Mouse (Mus musculus) stomach, embryonic 16.5 days (tissue): ENCODE measurements around the gene Clic4. TPM values are rescaled to one million over a fixed set of nuclear protein-coding genes. Genes with fewer than 3 reads are reported as not detected.

Experiments used
- ATAC-seq: fragments of 200-750 bp; cut with Nextera tagmentation; 2 replicates; pipeline ENCODE4 v1.8.0; 2017; ENCODE audit warnings: moderate number of reproducible peaks, moderate TSS enrichment; ENCODE audit not compliant: insufficient read depth, low FRiP score
- H3K27ac ChIP-seq: fragments of 300-500 bp; sonication (generic); 2 replicates; pipeline ENCODE4 v1.5.1; 2014; ENCODE audit warnings: low read length
- H3K27me3 ChIP-seq: fragments of 300-500 bp; sonication (generic); 2 replicates; pipeline ENCODE4 v1.6.1; 2014; ENCODE audit warnings: low read length, control low read depth, mixed read lengths; ENCODE audit not compliant: control insufficient read depth, insufficient read depth
- H3K36me3 ChIP-seq: fragments of 300-500 bp; sonication (generic); 2 replicates; pipeline ENCODE4 v1.6.1; 2014; ENCODE audit warnings: low read length; ENCODE audit not compliant: control insufficient read depth, insufficient read depth
- H3K4me1 ChIP-seq: fragments of 300-500 bp; sonication (generic); 2 replicates; pipeline ENCODE4 v1.6.1; 2014; ENCODE audit warnings: low read length, control low read depth, mixed read lengths; ENCODE audit not compliant: control insufficient read depth, insufficient read depth
- H3K4me2 ChIP-seq: fragments of 300-500 bp; sonication (generic); 2 replicates; pipeline ENCODE4 v1.6.1; 2014; ENCODE audit warnings: low read depth, low read length, mixed read lengths
- H3K4me3 ChIP-seq: fragments of 300-500 bp; sonication (generic); replicated peaks from 2 replicates; pipeline ENCODE4 v1.5.1; 2014; ENCODE audit warnings: mild to moderate bottlenecking, low read length
- H3K9ac ChIP-seq: fragments of 300-500 bp; sonication (generic); 2 replicates; pipeline ENCODE4 v1.6.1; 2014; ENCODE audit warnings: low read length
- H3K9me3 ChIP-seq: fragments of 300-500 bp; sonication (generic); replicated peaks from 2 replicates; pipeline ENCODE4 v1.6.1; 2016; ENCODE audit warnings: low read length, control low read depth; ENCODE audit not compliant: control insufficient read depth
- WGBS: fragments of 180-500 bp; shearing (Covaris S2); extraction: QIAGEN DNeasy Blood & Tissue Kit; methylation state at CpG from one replicate; pipeline ENCODE4 v1.1.7; 2014; 5-methylcytosine and 5-hydroxymethylcytosine counted together
- polyA plus RNA-seq: library from polyadenylated mRNA; unstranded; fragments of >200 nt; fragmentation: Nextera tagmentation; extraction: Ambion mirVana; gene quantifications from 2 replicates; pipeline ENCODE4 v1.2.1, GENCODE M21; 2015

Gene Clic4
- polyA plus RNA-seq, 1 experiment from 2014 or later = 141 TPM

DNA sequence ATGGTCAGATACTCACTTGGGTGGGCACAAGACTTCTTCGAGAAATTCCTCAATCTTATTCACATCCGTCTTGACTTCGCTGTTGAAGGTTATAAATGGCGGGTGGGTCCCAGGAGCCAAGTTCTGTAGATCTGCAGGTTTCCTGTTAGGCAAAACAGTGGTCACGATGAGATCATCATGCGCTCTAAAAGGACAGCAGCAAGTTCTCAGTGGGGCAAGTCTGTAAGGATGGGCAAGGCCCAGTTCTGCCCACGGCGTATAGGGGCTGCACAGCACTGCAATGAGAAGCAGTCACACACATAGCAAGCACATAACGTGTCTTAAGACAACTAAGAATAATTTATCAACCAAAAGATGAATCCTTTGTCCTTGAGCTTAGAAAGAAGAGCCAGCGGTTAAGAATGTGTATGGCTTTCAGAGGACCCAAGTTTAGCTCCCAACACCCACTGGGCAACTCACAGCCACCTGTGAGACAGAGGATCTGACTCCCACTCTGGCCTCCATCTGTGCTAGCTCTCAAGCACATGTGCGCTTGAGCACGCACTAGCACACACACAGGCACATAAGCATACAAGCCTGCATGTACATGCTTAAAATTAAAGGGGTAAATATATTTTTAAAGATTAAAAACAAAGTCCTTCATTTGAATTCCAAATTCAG lies 46.5 kb downstream of the Clic4 start:
- Histone ChIP-seq H3K27me3 (no peaks in the 10 kb centered on the region), H3K9ac (no peak overlapping the region), H3K9me3 (no peaks in the 10 kb centered on the region), H3K36me3 (peaks cover 3% of the 10 kb centered on the region; the same call in 1 of the 2 replicates), H3K4me1 (no peaks in the 10 kb centered on the region), H3K27ac (no peak overlapping the region), H3K4me2 (no peak overlapping the region), H3K4me3 (no peak overlapping the region)
- ATAC-seq = no peak
- 89% methylated on average over 12 of the region's 12 CpGs for WGBS

DNA sequence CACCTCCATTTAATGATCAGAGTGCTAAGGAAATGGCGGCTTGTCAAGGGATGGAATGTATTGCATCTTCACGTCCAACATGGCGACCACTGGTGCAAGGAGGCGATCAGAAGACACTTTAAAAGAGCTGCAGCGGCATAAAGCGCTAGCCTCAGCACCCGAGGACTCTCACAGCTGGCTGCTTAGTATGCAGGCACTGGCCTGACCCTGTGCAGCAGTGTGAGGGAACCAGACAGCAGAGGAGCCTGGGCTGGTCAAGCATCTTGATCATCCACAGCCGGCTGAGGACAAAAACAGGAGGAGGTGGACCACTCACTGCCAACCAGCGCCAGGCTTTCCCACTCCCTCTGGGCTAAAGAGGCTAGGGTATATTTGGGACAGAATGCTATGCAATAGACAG lies 48.8 kb downstream of the Clic4 start:
- H3K4me3 ChIP-seq = no peak overlapping the region
- no peak for ATAC-seq
- no peaks in the 10 kb centered on the region for H3K4me1 ChIP-seq
- 90% methylated on average over 9 of the region's 9 CpGs for WGBS
- H3K36me3 ChIP-seq = peaks cover 3% of the 10 kb centered on the region; the same call in 1 of the 2 replicates
- no peak overlapping the region for H3K4me2 ChIP-seq
- no peak overlapping the region for H3K9ac ChIP-seq
- H3K27ac ChIP-seq = no peak overlapping the region
- no peaks in the 10 kb centered on the region for H3K27me3 ChIP-seq
- H3K9me3 ChIP-seq = no peaks in the 10 kb centered on the region

DNA sequence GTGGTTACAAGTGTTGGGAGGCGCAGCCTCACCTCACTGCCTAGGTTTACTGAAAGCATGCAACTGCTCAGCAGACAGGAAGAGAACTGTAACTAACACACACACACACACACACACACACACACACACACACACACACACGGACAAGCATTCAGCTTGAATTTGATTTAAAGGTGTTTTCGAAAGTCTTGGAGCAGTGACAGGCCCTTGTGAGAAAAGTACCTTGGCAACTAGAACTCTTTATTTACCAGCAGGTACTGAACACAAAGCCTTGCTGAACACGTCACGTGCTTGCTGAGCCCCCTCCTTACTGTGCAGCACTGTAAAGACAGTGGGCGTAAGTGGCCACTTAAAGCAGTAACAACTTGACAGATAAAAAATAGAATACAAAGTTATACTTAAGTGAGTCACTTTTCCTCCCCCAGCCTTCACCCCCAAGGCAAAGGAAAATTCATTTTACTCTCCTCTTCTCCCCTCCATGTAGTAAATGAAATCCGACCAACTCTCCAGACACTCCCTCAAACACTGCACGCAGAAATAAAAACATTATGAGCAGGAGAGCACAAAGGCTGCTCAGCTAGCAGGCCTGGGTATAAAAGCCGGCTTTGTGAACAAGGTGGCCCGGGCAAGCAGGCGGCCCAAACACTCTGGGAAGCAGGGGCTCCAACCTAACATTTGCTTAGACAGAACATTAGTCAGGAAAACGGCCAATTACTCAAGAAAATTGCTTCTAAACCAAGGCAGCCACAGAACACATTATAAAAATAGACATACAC lies 50.8 kb downstream of the Clic4 start:
- no peak for ATAC-seq
- WGBS = 67% methylated on average over 12 of the region's 12 CpGs
- H3K4me2 ChIP-seq = no peak overlapping the region
- no peaks in the 10 kb centered on the region for H3K9me3 ChIP-seq
- no peak overlapping the region for H3K27ac ChIP-seq
- H3K36me3 ChIP-seq = peaks cover 14% of the 10 kb centered on the region
- H3K4me1 ChIP-seq = no peaks in the 10 kb centered on the region
- no peak overlapping the region for H3K4me3 ChIP-seq
- H3K9ac ChIP-seq = no peak overlapping the region
- no peaks in the 10 kb centered on the region for H3K27me3 ChIP-seq

DNA sequence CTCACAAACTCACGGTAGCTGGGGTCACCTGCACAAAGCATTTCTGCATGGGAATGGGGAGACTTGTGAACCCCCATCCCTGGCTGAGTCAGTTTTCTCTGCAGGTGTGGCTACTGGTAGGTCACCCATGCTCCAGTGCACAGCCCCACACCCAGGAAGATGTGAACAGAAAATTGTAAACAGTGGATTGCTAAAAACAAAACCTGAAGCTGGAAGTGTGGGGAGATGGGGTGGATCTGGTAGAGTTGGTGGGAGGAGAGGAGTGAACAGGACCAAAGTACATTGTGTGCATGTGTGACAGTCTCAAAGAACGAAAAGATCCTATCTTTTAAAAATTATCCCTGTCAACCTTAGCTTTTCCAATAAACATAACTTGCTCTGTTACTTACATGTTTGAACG lies 52.0 kb downstream of the Clic4 start:
- no peak for ATAC-seq
- H3K9ac ChIP-seq = no peak overlapping the region
- H3K4me2 ChIP-seq = no peak overlapping the region
- no peaks in the 10 kb centered on the region for H3K27me3 ChIP-seq
- no peaks in the 10 kb centered on the region for H3K4me1 ChIP-seq
- no peaks in the 10 kb centered on the region for H3K9me3 ChIP-seq
- H3K4me3 ChIP-seq = no peak overlapping the region
- H3K36me3 ChIP-seq = peaks cover 19% of the 10 kb centered on the region
- H3K27ac ChIP-seq = no peak overlapping the region
- 72% methylated on average over 3 of the region's 3 CpGs for whole genome bisulfite sequencing

DNA sequence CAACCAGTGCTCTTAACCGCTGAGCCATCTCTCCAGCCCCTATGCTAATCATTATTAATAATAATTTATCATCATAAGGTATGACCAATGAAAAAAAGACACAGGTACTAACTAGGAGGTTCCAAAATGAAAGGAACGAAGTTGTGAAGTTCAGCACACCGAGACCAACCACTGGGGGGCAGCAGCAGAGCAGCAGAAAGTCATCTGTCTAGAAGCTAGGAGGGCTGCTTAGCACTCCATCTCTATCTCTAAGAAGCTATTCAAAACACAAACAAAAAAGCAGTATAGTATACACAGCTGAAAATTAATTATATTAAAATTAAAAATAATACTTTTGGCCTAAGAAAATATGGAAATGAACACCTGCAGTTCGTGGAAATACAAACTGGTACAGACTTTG lies 53.0 kb downstream of the Clic4 start:
- peaks cover 19% of the 10 kb centered on the region for H3K36me3 ChIP-seq
- no peak overlapping the region for H3K4me2 ChIP-seq
- no peak overlapping the region for H3K9ac ChIP-seq
- H3K27me3 ChIP-seq = no peaks in the 10 kb centered on the region
- H3K9me3 ChIP-seq = no peaks in the 10 kb centered on the region
- 42% methylated on average over 4 of the region's 4 CpGs for WGBS
- H3K27ac ChIP-seq = no peak overlapping the region
- ATAC-seq = no peak
- no peaks in the 10 kb centered on the region for H3K4me1 ChIP-seq
- no peak overlapping the region for H3K4me3 ChIP-seq

DNA sequence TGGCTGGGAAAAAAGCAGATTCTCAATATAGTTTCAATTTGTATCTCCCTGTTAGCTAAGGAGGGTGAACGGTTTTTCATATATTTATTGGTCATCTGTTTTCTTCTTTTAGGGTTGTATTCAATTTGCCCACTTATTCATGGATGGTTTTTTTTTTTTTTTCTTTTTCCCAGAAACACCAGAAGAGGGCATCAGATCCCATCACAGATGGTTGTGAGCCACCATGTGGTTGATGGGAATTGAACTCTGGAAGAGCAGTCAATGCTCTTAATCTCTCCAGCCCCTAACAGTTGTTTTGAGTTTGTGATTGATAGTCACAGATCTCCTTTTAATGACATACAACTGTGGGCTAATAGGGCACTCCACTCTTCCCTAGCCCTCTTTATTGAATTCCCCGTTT lies 62.8 kb downstream of the Clic4 start:
- no peak for ATAC-seq
- WGBS = 65% methylated on average over 2 of the region's 2 CpGs

DNA sequence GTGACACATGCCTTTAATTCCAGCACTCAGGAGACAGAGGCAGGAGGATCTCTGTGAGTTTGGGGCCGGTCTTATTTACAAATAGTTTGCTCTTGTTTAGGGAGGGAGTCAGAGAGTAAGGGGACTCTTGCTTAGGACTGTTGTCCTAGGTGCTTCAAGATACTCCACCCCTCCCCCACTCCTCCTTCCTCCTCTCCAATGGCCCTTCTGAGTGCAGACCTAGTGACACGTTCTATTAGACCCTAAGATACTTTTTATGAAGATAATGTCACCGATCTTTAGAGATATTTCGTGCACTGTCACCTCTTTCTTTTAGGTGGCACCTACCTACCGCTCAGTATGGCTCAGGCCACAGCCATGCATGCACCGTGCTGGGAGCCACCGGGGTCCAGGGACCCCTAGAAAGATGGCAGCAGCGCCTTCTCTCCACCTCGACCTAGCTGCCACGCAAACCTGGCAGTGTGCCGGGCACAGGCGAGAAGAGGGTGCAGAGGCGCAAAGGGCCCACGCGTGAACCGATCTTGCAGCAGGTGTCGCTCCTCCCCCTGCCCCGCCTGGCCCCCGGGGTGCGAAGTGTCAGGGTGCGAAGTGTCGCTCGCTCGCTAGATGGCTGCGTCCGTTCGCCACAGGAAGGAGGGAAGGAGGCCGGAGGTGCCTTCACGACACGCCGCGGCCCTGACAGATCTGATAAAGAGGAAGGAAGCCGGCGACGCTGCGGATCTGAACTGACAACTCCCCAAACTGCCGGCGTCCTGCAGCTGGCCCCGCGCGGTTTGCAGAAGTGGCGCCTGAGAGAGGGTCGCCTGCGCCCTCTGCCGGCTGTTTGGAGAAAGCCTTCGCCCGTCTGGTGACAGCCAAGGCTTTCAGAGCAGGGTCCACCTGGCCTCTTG lies 66.7 kb downstream of the Clic4 start:
- no peaks in the 10 kb centered on the region for H3K36me3 ChIP-seq
- 3% methylated on average over 46 of the region's 47 CpGs for WGBS
- peak overlapping the region; percentile 46 for H3K4me3 ChIP-seq
- peaks cover 10% of the 10 kb centered on the region; the same call in 1 of the 2 replicates for H3K27me3 ChIP-seq
- H3K9ac ChIP-seq = peak overlapping the region; percentile 59
- peaks cover 6% of the 10 kb centered on the region; the same call in 1 of the 2 replicates for H3K4me1 ChIP-seq
- peak overlapping the region; percentile 76 for H3K4me2 ChIP-seq
- no peaks in the 10 kb centered on the region for H3K9me3 ChIP-seq
- ATAC-seq = peak; percentile 75
- H3K27ac ChIP-seq = no peak overlapping the region

More for the DNA sequence above, 62.8 kb downstream of the Clic4 start:
- Histone ChIP-seq H3K27ac (no peak overlapping the region), H3K36me3 (no peaks in the 10 kb centered on the region), H3K4me1 (no peaks in the 10 kb centered on the region), H3K4me2 (no peak overlapping the region), H3K4me3 (no peak overlapping the region), H3K9me3 (no peaks in the 10 kb centered on the region), H3K9ac (no peak overlapping the region), H3K27me3 (peaks cover 7% of the 10 kb centered on the region; the same call in 1 of the 2 replicates)

DNA sequence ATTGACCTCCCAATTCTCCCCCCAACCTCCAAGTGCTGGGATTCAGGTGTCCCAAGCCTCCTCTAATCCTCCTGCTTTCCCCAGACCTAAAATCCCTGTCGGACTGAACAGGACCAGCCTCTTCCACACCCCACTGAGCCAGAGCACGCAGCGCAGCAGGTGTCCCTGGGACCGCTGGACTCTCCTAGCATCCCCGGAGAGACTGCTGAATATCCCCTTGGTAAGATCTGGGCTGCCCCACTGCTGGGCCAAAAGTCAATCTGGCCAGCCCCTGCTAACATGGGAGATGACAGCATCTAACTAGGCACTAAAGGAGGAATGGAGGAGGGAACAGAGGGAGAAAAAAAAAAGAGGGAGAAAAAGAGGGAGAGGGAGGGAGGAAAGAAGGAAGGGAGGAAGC lies 67.4 kb downstream of the Clic4 start:
- Histone ChIP-seq H3K27ac (no peak overlapping the region), H3K36me3 (no peaks in the 10 kb centered on the region), H3K9me3 (no peaks in the 10 kb centered on the region), H3K9ac (no peak overlapping the region), H3K4me1 (peaks cover 6% of the 10 kb centered on the region; the same call in 1 of the 2 replicates), H3K27me3 (peaks cover 10% of the 10 kb centered on the region; the same call in 1 of the 2 replicates), H3K4me3 (no peak overlapping the region), H3K4me2 (no peak overlapping the region)
- WGBS = 32% methylated on average over 5 of the region's 5 CpGs
- ATAC-seq = no peak
